Mouse (Mus musculus) ovary, postnatal 10 days (tissue): ENCODE measurements around the gene Nlrc5.

Experiments used
- DNase-seq: peaks from one replicate; pipeline ENCODE4 v3.0.0; 2022; ENCODE audit warnings: low spot score

Gene Nlrc5

DNA sequence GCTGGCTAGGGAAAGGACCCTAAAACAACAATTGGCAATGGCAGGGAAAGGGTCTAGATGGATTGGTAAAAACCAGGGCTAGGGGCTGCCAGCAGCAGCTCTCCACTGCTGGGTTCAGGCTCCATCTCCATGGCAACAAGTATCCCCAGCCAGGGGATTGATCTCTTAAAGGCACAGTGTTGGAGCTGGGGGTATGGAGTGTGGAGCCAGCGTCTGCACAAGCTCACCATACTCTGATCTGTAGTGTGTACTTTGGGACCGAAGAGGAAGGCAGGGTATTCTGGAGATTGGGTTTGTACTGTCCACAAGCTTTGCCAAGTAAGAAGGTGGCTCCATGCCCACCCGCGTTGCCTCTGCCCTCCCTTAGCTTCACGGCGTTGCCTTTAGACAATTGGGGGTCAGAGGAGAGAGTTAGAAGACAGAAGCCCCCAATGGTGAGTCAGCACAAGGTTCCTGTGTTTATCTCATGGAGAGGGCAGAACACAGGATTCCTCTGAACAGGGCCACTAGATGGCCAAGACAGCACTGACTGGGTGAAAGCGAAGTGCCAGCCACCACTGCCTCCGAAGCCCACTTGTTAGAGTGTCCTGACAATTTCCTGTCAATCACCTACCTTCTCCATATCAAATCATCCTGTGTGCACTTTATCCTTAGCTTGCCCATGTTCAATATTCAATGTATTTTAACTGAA lies 133.1 kb downstream of the Nlrc5 start:
- DNase-seq = no peak

DNA sequence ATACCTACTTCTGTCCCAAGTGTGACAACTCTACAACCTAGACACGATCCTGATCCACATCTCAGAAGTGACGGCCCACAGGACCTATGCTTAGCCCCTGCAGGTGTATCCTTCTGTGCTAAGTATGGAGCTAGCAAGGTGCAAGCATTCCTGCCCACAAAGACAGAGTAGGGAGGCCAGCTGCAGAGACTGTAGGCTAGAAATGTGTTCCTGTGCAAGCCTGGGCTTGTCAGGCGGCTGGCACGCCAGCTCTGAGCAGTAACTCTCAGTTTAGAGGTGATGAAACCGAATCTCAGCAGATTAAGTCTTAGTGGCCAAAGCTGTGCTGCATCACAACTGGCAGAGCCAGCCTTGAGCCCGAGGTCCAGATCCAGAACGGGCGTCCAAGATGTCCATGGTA lies 133.9 kb downstream of the Nlrc5 start:
- DNase-seq = no peak

DNA sequence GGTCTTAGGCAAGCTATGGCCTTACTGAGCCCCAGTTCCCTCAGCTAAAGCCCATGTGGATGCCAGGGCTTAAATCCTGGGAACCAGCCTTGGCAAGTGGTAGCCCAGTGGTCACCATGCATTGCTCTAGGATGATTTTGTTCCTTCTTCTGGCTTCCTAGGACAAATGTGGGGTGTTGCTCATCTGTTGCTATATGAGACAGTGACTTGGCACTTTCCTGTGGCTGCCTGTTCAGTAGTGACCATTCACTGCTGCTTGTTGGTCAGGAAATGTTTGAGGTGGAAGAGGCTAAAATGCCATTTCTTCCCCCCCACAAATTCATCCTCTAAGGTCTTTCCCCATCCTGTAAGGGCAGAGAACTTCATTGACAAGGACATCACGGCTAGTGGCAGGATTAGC lies 135.3 kb downstream of the Nlrc5 start:
- DNase-seq = no peak

DNA sequence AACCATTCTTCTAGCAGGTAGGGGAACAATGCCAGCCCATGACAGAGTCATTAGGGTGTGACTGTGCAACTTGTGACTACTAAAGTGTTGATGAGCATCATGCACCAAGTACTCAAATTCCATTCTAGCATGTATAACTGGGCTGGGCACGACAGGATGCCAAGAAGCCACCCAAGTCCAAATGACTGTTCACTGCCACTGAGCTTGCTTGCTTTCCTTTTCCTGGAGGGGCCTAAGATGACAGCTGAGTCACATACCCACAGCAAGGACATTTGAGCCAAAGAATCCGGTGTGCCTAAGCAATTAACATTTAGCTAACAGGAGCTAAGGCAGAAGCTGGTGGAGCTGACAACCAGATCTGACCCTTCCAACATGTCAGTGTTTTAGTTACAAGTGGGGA lies 137.7 kb downstream of the Nlrc5 start:
- no peak for DNase-seq

DNA sequence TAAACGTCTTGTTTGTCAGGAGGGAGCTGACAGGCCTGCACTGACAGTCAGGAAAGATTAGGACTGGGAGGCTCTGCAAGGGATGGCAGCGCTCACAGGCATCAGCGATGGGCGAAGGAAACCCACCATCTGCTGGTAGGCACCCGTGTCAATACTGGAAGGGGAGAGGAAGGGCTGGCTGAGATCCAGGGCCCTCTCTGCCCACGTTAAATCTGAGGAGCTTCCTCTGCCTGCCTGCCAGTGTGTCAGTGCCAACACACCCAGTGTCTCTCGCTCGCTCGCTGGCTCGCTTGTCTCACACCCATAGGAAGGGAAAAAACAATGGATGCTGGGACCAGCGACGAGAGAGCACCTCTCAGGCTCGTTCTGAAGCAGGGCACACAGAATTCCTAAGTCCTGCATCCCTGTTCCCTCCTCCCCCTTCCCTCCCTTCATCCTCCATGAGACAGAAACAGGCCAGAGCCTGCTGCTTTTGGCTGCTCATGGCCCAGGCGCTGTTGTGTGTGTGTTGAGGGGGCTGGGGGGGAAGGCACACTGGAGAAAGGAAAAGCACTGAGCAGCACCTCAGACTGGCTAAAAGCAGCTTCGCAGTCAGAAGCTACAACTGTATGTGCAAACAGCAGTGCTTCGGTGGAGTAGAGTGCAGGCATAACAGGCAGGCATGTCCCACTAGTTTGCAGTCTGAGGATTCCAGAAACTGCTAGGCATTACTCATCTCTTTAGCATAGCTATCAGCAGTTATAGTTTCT lies 140.2 kb downstream of the Nlrc5 start:
- no peak for DNase-seq

DNA sequence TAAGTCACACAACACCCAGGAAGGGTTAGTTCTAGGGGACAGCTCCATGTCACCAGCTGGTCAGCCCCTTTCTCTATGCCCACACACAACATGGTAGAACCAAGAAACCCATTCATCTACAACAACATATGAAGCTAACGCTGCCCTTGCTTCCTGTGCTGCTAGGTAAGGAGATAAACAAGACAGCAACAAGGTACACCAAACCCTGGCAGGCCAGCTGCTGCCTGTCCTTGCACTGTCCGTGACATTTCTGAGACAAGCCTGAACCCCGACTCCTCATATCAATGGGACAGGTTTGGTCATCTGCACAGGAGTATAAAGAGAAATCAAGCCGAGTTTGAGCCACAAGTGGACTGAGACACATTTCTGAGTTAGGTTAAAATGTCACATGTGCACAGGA lies 141.0 kb downstream of the Nlrc5 start:
- no peak for DNase-seq
